Mouse (Mus musculus) kidney, embryonic 16.5 days (tissue): ENCODE measurements around the gene Ankrd22. TPM values are rescaled to one million over a fixed set of nuclear protein-coding genes. Genes with fewer than 3 reads are reported as not detected.
"Not testable (repeated sequence)": the region's sequence is repeated elsewhere in the genome, so short reads cannot be mapped to it uniquely, and the experiment has no call there.

Source experiments
- ATAC-seq: fragments of 200-750 bp; cut with Nextera tagmentation; 2 replicates; pipeline ENCODE4 v1.8.0; 2017; ENCODE audit warnings: moderate TSS enrichment; ENCODE audit not compliant: low FRiP score, low TSS enrichment
- H3K27ac ChIP-seq: fragments of 300-500 bp; sonication (generic); 2 replicates; pipeline ENCODE4 v1.5.1; 2014; ENCODE audit warnings: low read length
- H3K27me3 ChIP-seq: fragments of 300-500 bp; sonication (generic); 2 replicates; pipeline ENCODE4 v1.6.1; 2014; ENCODE audit warnings: low read length, control low read depth, mixed read lengths; ENCODE audit not compliant: insufficient read depth
- H3K36me3 ChIP-seq: fragments of 300-500 bp; sonication (generic); 2 replicates; pipeline ENCODE4 v1.6.1; 2014; ENCODE audit warnings: low read length, control low read depth, mixed read lengths; ENCODE audit not compliant: insufficient read depth
- H3K4me1 ChIP-seq: fragments of 300-500 bp; sonication (generic); 2 replicates; pipeline ENCODE4 v1.6.1; 2014; ENCODE audit warnings: low read length, control low read depth, mixed read lengths; ENCODE audit not compliant: insufficient read depth
- H3K4me2 ChIP-seq: fragments of 300-500 bp; sonication (generic); replicated peaks from 2 replicates; pipeline ENCODE4 v1.6.1; 2014; ENCODE audit warnings: low read depth, low read length
- H3K4me3 ChIP-seq: fragments of 300-500 bp; sonication (generic); 2 replicates; pipeline ENCODE4 v1.5.1; 2014; ENCODE audit warnings: mild to moderate bottlenecking, low read length
- H3K9ac ChIP-seq: fragments of 300-500 bp; sonication (generic); replicated peaks from 2 replicates; pipeline ENCODE4 v1.6.1; 2014; ENCODE audit warnings: low read length
- H3K9me3 ChIP-seq: fragments of 300-500 bp; sonication (generic); 2 replicates; pipeline ENCODE4 v1.6.1; 2016; ENCODE audit warnings: low read length, control low read depth
- WGBS: fragments of 180-500 bp; shearing (Covaris S2); extraction: QIAGEN DNeasy Blood & Tissue Kit; methylation state at CpG from one replicate; pipeline ENCODE4 v1.1.7; 2014; 5-methylcytosine and 5-hydroxymethylcytosine counted together
- polyA plus RNA-seq: library from polyadenylated mRNA; unstranded; fragments of >200 nt; fragmentation: Nextera tagmentation; extraction: Ambion mirVana; gene quantifications from 2 replicates; pipeline ENCODE4 v1.2.1, GENCODE M21; 2015

Ankrd22 gene
- 0.06 TPM in 1 of 2 replicates, not detected in the other for polyA plus RNA-seq

DNA sequence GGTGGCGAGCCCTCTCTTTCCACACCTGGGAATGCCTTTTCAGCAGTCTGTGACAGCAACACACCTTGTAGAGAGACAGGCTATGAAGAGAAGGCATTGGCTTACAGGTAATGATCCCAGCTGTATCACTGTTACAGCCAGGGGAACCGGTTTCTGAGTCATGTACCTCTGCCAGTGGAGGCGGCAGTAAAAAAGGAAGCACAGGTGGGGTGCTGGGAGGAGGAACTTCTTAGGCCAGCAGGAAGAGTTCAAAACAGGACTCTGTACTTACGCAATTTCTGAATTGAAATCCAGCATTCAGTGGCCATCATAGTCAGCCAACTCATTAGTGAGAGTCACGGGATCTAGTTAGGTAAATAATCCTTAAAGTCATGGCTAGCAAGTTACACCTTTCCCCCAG lies at the start of gene Ankrd22:
Ankrd22 (minus strand) TSS at position 163 of the 400 bp plus-strand sequence.
- H3K4me3 ChIP-seq: no peak within 1 kb of the TSS
- H3K9ac ChIP-seq: no peak within 1 kb of the TSS
- no peaks in the 10 kb centered on the region for H3K27me3 ChIP-seq
- H3K4me1 ChIP-seq: 0 out of 2 replicates have a peak, but pooled peaks cover 3% of the 10 kb centered on the region
- 61% methylated on average over 5 of the region's 5 CpGs for WGBS
- H3K4me2 ChIP-seq: no peak within 1 kb of the TSS
- no peaks in the 10 kb centered on the region for H3K36me3 ChIP-seq
- H3K27ac ChIP-seq: no peak within 1 kb of the TSS
- no peak for ATAC-seq
- no peaks in the 10 kb centered on the region for H3K9me3 ChIP-seq

DNA sequence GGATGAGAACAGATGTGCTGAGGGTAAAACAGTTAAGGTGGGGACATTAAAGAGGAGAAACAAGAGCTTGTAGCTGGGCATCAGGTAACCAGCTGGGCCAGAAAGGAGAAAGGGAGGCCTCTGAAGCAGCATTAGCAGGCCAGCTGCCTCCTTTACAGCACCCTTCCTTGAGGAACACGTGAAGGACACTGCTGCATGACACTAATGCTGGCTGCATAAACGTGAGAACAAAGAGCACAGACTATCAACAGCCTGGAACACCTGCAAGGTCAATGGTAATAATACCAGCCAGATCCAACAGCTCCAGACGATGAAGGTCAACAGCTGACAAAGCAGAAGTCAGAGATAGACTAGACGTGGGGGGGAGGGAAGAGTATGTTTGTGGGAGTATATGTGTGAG lies 48.3 kb upstream of the Ankrd22 start:
- H3K4me3 ChIP-seq: no peak overlapping the region
- H3K4me1 ChIP-seq: 0 out of 2 replicates have a peak, but pooled peaks cover 7% of the 10 kb centered on the region
- WGBS: 50% methylated on average over 4 of the region's 4 CpGs
- no peaks in the 10 kb centered on the region for H3K36me3 ChIP-seq
- no peak overlapping the region for H3K9ac ChIP-seq
- ATAC-seq: no peak
- H3K9me3 ChIP-seq: no peaks in the 10 kb centered on the region
- no peak overlapping the region for H3K4me2 ChIP-seq
- no peaks in the 10 kb centered on the region for H3K27me3 ChIP-seq
- no peak overlapping the region for H3K27ac ChIP-seq

DNA sequence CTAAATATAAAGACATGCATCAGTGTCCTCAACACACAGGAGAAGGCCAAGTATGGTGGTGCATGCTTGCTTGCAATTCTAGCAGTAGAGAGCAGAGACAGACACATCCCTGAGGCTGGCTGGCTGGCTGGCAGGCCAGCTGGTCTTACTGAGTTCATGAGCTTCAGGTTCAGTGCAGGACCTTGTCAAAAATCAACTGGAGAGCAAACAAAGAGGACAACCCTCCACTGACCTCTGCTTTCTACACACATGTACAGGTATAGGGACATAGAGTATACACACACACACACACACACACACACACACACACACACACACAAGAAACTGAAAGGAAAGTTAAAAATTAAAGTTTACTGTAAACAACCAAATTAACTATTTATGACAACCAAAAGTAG lies 47.4 kb upstream of the Ankrd22 start:
- no peaks in the 10 kb centered on the region for H3K36me3 ChIP-seq
- H3K4me3 ChIP-seq: no peak overlapping the region
- no peak overlapping the region for H3K9ac ChIP-seq
- H3K4me2 ChIP-seq: no peak overlapping the region
- H3K9me3 ChIP-seq: no peaks in the 10 kb centered on the region
- H3K27ac ChIP-seq: no peak overlapping the region
- no peak for ATAC-seq
- H3K27me3 ChIP-seq: no peaks in the 10 kb centered on the region
- H3K4me1 ChIP-seq: 0 out of 2 replicates have a peak, but pooled peaks cover 9% of the 10 kb centered on the region

DNA sequence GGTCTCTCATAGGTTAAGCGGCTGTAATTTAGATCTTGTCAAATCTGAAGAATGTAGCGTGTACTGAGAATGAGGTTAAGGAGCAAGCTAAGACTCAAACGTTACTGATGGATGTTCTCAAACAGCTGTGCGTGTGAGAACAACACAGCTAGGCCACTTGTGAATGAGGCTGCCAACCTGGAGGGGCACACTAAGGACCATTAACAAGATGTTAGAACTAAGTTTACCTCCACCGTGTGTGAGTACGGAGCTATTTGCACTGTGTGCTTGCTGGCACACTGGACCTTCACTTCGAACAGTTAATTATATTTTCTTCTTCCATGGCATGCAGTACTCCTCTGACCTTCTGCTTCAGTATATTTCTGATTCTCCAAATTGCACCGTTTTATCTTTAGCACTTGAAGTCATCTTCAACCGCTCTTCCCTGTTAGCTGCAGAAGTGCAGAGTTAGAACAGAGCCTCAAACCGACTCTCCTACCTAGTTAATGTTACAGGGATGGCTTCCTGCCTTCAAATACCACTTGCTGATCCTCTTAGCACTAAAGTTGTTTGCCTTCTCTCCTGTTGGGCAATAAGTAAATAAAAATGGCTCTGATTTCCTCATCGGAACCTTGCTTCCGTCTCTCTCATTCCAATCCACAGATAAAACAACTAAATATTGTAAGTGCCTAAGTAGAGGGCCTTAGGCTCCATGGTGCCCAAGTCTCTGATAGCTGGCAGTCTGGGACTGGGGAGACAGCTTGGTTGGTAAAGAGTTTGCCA lies 46.8 kb upstream of the Ankrd22 start:
- H3K27ac ChIP-seq: no peak overlapping the region
- no peaks in the 10 kb centered on the region for H3K36me3 ChIP-seq
- no peak for ATAC-seq
- H3K9ac ChIP-seq: no peak overlapping the region
- H3K9me3 ChIP-seq: no peaks in the 10 kb centered on the region
- WGBS: 87% methylated on average over 12 of the region's 12 CpGs
- H3K27me3 ChIP-seq: no peaks in the 10 kb centered on the region
- H3K4me2 ChIP-seq: no peak overlapping the region
- H3K4me3 ChIP-seq: no peak overlapping the region
- H3K4me1 ChIP-seq: 0 out of 2 replicates have a peak, but pooled peaks cover 9% of the 10 kb centered on the region

DNA sequence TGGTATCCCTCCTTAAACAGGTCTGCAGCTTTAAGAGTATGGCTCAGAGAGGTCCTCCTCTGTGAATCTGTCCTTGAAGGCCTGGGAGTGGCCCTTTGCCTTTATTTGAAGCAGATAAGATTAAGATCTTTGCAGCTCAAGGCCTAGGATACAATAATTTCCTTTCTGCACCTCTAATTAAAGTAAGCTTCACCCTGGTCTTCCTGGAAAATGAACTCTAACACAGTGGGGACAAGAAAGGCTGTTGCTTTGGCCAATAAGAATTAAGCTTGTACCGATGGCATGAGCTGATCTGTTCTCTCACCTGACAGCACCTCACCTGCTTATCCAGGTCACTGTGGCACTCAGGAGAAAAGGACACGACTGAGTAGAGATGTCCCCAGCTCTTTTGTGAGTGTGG lies 45.0 kb upstream of the Ankrd22 start:
- H3K36me3 ChIP-seq: no peaks in the 10 kb centered on the region
- H3K9ac ChIP-seq: no peak overlapping the region
- no peaks in the 10 kb centered on the region for H3K27me3 ChIP-seq
- H3K4me1 ChIP-seq: 0 out of 2 replicates have a peak, but pooled peaks cover 9% of the 10 kb centered on the region
- no peak overlapping the region for H3K4me2 ChIP-seq
- no peak overlapping the region for H3K27ac ChIP-seq
- no peak overlapping the region for H3K4me3 ChIP-seq
- no peak for ATAC-seq
- WGBS: 58% methylated on average over 2 of the region's 2 CpGs
- H3K9me3 ChIP-seq: no peaks in the 10 kb centered on the region

DNA sequence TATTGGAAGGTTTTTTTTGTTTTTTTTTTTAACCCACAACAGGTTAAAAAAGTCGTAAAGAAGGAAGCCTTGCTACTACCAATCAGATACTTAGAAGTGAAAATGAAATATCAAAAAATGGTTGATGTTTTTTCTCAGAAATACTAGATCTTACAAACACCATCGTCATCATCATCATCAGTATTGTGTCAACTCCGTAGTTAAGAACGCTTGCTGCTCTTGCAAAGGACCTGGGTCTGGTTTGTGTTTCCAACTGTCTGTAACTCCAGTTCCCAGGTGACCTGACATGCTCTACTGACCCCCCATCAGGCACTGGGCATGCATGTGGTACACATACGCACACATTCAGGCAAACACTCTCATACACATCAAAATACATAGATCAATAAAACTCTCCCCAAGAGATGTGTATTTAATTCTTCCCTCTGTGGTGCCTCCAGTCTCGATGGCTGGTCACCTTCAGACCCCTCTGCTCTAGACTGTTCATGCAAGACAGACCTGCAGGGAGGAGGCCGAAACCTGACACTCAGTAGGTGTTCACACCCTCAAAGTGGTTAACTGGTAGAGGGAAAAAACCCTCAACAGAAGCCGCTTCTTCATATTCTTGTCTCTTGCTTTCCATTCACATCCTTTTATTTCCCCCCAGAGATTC lies 44.2 kb upstream of the Ankrd22 start:
- H3K27ac ChIP-seq: no peak overlapping the region
- 58% methylated on average over 8 of the region's 8 CpGs for WGBS
- peak; percentile 82; the same call in 1 of the 2 replicates for ATAC-seq

DNA sequence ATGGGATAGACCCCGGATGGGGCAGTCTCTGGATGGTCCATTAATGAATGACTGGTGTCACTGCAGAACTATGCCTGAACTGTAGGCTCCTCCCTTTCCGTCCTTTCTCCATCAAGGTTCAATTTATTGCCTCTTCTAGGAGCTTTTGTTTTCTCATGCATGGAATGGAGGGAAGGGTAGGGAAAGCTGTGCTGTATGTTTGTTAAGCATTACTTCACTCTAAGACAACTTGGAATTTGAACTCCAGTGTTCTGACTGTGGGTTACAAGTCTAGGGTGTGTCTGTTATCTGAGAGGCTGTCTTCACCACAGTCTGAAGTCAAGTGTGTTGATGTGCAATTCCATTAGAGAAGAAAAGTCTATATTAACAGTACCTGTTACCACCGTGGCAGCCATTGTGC lies 43.2 kb upstream of the Ankrd22 start:
- H3K36me3 ChIP-seq: no peaks in the 10 kb centered on the region
- H3K9me3 ChIP-seq: no peaks in the 10 kb centered on the region
- H3K27me3 ChIP-seq: no peaks in the 10 kb centered on the region
- no peak overlapping the region for H3K4me2 ChIP-seq
- 52% methylated on average over 3 of the region's 3 CpGs for WGBS
- ATAC-seq: peak; percentile 39; the same call in 1 of the 2 replicates
- 0 out of 2 replicates have a peak, but pooled peaks cover 9% of the 10 kb centered on the region for H3K4me1 ChIP-seq
- no peak overlapping the region for H3K4me3 ChIP-seq
- H3K27ac ChIP-seq: no peak overlapping the region
- no peak overlapping the region for H3K9ac ChIP-seq

More for the DNA sequence above, 44.2 kb upstream of the Ankrd22 start:
- Histone ChIP-seq H3K9ac (no peak overlapping the region), H3K36me3 (no peaks in the 10 kb centered on the region), H3K27me3 (no peaks in the 10 kb centered on the region), H3K4me1 (0 out of 2 replicates have a peak, but pooled peaks cover 9% of the 10 kb centered on the region), H3K4me3 (no peak overlapping the region), H3K4me2 (no peak overlapping the region), H3K9me3 (no peaks in the 10 kb centered on the region)

DNA sequence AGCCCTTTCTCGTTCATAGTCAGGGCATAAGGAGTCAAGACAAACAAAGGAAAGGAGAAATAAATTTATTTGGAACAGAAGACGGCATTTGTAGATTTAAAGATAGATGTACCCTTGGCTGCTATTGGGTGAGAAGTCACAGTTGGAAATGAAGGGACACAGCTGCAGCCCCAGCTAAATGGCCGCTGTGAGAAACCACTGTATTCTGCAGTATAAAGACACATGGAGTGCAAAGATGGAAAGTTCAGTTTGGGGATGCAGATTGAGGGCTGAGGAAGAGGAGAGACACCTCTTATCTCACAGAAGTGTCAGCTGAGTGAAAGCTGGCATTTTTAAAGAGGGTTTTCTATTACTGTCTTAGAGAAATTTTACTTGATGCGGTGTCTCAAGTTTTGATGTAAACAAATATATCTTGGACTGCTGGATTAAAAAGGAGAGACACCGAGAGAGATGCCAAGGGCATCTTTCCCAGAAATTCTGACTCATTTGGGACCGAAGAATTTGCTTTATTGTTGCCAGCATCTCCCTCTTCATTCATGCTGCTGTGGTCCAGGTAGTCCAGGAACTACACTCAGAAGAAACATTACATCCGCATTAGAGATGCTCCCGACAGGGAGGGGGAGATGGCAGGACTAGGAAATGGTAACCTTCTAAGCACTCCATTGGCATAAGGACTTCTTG lies 41.0 kb upstream of the Ankrd22 start:
- WGBS: 76% methylated on average over 8 of the region's 8 CpGs
- Histone ChIP-seq H3K4me3 (no peak overlapping the region), H3K27ac (no peak overlapping the region), H3K27me3 (no peaks in the 10 kb centered on the region), H3K4me1 (0 out of 2 replicates have a peak, but pooled peaks cover 9% of the 10 kb centered on the region), H3K9ac (no peak overlapping the region), H3K36me3 (no peaks in the 10 kb centered on the region), H3K9me3 (no peaks in the 10 kb centered on the region), H3K4me2 (no peak overlapping the region)
- ATAC-seq: no peak

DNA sequence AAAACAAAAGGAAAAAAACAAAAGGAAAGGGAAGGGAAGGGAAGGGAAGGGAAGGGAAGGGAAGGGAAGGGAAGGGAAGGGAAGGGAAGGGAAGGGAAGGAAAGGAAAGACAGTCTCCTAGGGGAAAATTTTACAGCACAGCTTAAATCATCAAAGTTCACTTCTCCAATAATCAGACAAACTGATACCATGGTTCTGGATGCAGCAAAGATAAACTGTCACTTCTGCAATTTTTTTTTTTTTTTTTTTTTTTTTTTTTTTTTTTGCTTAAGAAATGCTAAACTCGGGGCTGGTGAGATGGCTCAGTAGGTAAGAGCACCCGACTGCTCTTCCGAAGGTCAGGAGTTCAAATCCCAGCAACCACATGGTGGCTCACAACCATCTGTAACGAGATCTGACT lies 40.3 kb upstream of the Ankrd22 start:
- H3K4me3 ChIP-seq, H3K9me3 ChIP-seq, H3K9ac ChIP-seq, ATAC-seq, H3K27me3 ChIP-seq, H3K4me2 ChIP-seq, H3K36me3 ChIP-seq, H3K27ac ChIP-seq, H3K4me1 ChIP-seq: not testable (repeated sequence)
- 70% methylated on average over 3 of the region's 4 CpGs for WGBS
